Mouse (Mus musculus): ENCODE data around the gene Adgrf4. TPM values are rescaled to one million over a fixed set of nuclear protein-coding genes. Genes with fewer than 3 reads are reported as not detected.

Adgrf4 gene
- 0.15 and 0.25 TPM in 2 replicates for polyA plus RNA-seq (2015; fragmentation: Nextera tagmentation; extraction: Ambion mirVana)

- Histone ChIP-seq H3K9me3 (no peaks in the 10 kb centered on the region), H3K4me2 (no peak within 1 kb of the TSS), H3K27ac (no peak within 1 kb of the TSS), H3K36me3 (replicated peaks) (no peaks in the 10 kb centered on the region), H3K4me1 (no peaks in the 10 kb centered on the region), H3K27me3 (replicated peaks) (no peaks in the 10 kb centered on the region), H3K9ac (no peak within 1 kb of the TSS), H3K4me3 (no peak within 1 kb of the TSS)
- WGBS = 91% methylated on average over 10 of the region's 10 CpGs
- ATAC-seq (replicated peaks) = no peak
Measured at GRCm38 (mm10) chr17:42692136-42692535, at the start of gene Adgrf4. Gene Adgrf4 (minus strand): TSS chr17:42692284.

- no peak within 1 kb of the TSS for H3K4me2 ChIP-seq
- no peak for ATAC-seq (replicated peaks)
- 39% methylated on average over 7 of the region's 7 CpGs for WGBS
Measured at GRCm38 (mm10) chr17:42741801-42742217, 49.7 kb upstream of the Adgrf4 start, which contains the start of gene Adgrf2. Gene Adgrf2 (minus strand): TSS chr17:42742179.

GRCm38 (mm10) chr17:42738794-42739193 lies 46.7 kb upstream of the Adgrf4 start:
- 87% methylated on average over 6 of the region's 6 CpGs for WGBS
- no peak for ATAC-seq (replicated peaks)

More at GRCm38 (mm10) chr17:42741801-42742217, 49.7 kb upstream of the Adgrf4 start, which contains the start of gene Adgrf2:
- H3K36me3 ChIP-seq (replicated peaks) = no peaks in the 10 kb centered on the region
- H3K4me3 ChIP-seq = no peak within 1 kb of the TSS
- H3K27me3 ChIP-seq (replicated peaks) = no peaks in the 10 kb centered on the region
- no peaks in the 10 kb centered on the region for H3K4me1 ChIP-seq
- H3K9ac ChIP-seq = no peak within 1 kb of the TSS
- no peak within 1 kb of the TSS for H3K27ac ChIP-seq
- H3K9me3 ChIP-seq = no peaks in the 10 kb centered on the region

GRCm38 (mm10) chr17:42717161-42717560 lies 25.1 kb upstream of the Adgrf4 start:
- 56% methylated on average over 3 of the region's 3 CpGs for WGBS
- H3K36me3 ChIP-seq (replicated peaks) = no peaks in the 10 kb centered on the region
- no peak overlapping the region for H3K4me3 ChIP-seq
- H3K9ac ChIP-seq = no peak overlapping the region
- no peak overlapping the region for H3K27ac ChIP-seq
- no peak for ATAC-seq (replicated peaks)
- H3K4me1 ChIP-seq = no peaks in the 10 kb centered on the region
- H3K9me3 ChIP-seq = no peaks in the 10 kb centered on the region
- no peak overlapping the region for H3K4me2 ChIP-seq
- H3K27me3 ChIP-seq (replicated peaks) = no peaks in the 10 kb centered on the region

More at GRCm38 (mm10) chr17:42738794-42739193, 46.7 kb upstream of the Adgrf4 start:
- Histone ChIP-seq H3K9ac (no peak overlapping the region), H3K27me3 (replicated peaks) (no peaks in the 10 kb centered on the region), H3K4me1 (no peaks in the 10 kb centered on the region), H3K9me3 (no peaks in the 10 kb centered on the region), H3K36me3 (replicated peaks) (no peaks in the 10 kb centered on the region), H3K27ac (no peak overlapping the region), H3K4me2 (no peak overlapping the region), H3K4me3 (no peak overlapping the region)

- Histone ChIP-seq H3K9ac (no peak overlapping the region), H3K27me3 (replicated peaks) (no peaks in the 10 kb centered on the region), H3K27ac (no peak overlapping the region), H3K36me3 (replicated peaks) (no peaks in the 10 kb centered on the region), H3K9me3 (no peaks in the 10 kb centered on the region), H3K4me3 (no peak overlapping the region), H3K4me1 (no peaks in the 10 kb centered on the region), H3K4me2 (no peak overlapping the region)
- no peak for ATAC-seq (replicated peaks)
- WGBS = 94% methylated on average over 7 of the region's 7 CpGs
Measured at GRCm38 (mm10) chr17:42714991-42715390, 22.9 kb upstream of the Adgrf4 start.

GRCm38 (mm10) chr17:42710717-42711116 lies 18.6 kb upstream of the Adgrf4 start:
- H3K36me3 ChIP-seq (replicated peaks) = no peaks in the 10 kb centered on the region
- H3K9ac ChIP-seq = no peak overlapping the region
- 90% methylated on average over 7 of the region's 7 CpGs for WGBS
- no peak for ATAC-seq (replicated peaks)
- H3K4me2 ChIP-seq = no peak overlapping the region
- H3K27me3 ChIP-seq (replicated peaks) = no peaks in the 10 kb centered on the region
- H3K27ac ChIP-seq = no peak overlapping the region
- H3K4me1 ChIP-seq = no peaks in the 10 kb centered on the region
- no peaks in the 10 kb centered on the region for H3K9me3 ChIP-seq
- H3K4me3 ChIP-seq = no peak overlapping the region

- 89% methylated on average over 4 of the region's 4 CpGs for WGBS
- H3K27me3 ChIP-seq (replicated peaks) = no peaks in the 10 kb centered on the region
Measured at GRCm38 (mm10) chr17:42705611-42706010, 13.5 kb upstream of the Adgrf4 start.

GRCm38 (mm10) chr17:42702198-42702597 lies 10.1 kb upstream of the Adgrf4 start:
- 92% methylated on average over 9 of the region's 9 CpGs for WGBS
- Histone ChIP-seq H3K36me3 (replicated peaks) (no peaks in the 10 kb centered on the region), H3K4me1 (no peaks in the 10 kb centered on the region), H3K9me3 (no peaks in the 10 kb centered on the region), H3K27me3 (replicated peaks) (no peaks in the 10 kb centered on the region), H3K4me2 (no peak overlapping the region), H3K9ac (no peak overlapping the region), H3K27ac (no peak overlapping the region), H3K4me3 (no peak overlapping the region)
- no peak for ATAC-seq (replicated peaks)

More at GRCm38 (mm10) chr17:42705611-42706010, 13.5 kb upstream of the Adgrf4 start:
- Histone ChIP-seq H3K4me3 (no peak overlapping the region), H3K27ac (no peak overlapping the region), H3K9me3 (no peaks in the 10 kb centered on the region), H3K4me2 (no peak overlapping the region), H3K36me3 (replicated peaks) (no peaks in the 10 kb centered on the region), H3K9ac (no peak overlapping the region), H3K4me1 (no peaks in the 10 kb centered on the region)
- ATAC-seq (replicated peaks) = no peak

- H3K9me3 ChIP-seq = no peaks in the 10 kb centered on the region
- no peak overlapping the region for H3K4me3 ChIP-seq
- H3K27ac ChIP-seq = no peak overlapping the region
- no peaks in the 10 kb centered on the region for H3K36me3 ChIP-seq (replicated peaks)
- no peak for ATAC-seq (replicated peaks)
- no peaks in the 10 kb centered on the region for H3K4me1 ChIP-seq
- H3K4me2 ChIP-seq = no peak overlapping the region
- 90% methylated on average over 4 of the region's 4 CpGs for WGBS
- H3K27me3 ChIP-seq (replicated peaks) = no peaks in the 10 kb centered on the region
- H3K9ac ChIP-seq = no peak overlapping the region
Measured at GRCm38 (mm10) chr17:42694730-42695129, 2.6 kb upstream of the Adgrf4 start.

- no peak for ATAC-seq (replicated peaks)
- Histone ChIP-seq H3K36me3 (replicated peaks) (no peaks in the 10 kb centered on the region), H3K9ac (no peak overlapping the region), H3K4me3 (no peak overlapping the region), H3K27me3 (replicated peaks) (no peaks in the 10 kb centered on the region), H3K27ac (no peak overlapping the region), H3K4me1 (no peaks in the 10 kb centered on the region), H3K4me2 (no peak overlapping the region), H3K9me3 (no peaks in the 10 kb centered on the region)
- 90% methylated on average over 8 of the region's 8 CpGs for WGBS
Measured at GRCm38 (mm10) chr17:42690531-42690930, 1.6 kb downstream of the Adgrf4 start.

GRCm38 (mm10) chr17:42658634-42659422 lies 33.3 kb downstream of the Adgrf4 start:
- Histone ChIP-seq H3K4me3 (no peak overlapping the region), H3K9ac (no peak overlapping the region), H3K27ac (no peak overlapping the region), H3K9me3 (no peaks in the 10 kb centered on the region), H3K27me3 (replicated peaks) (no peaks in the 10 kb centered on the region), H3K4me2 (peak overlapping the region; percentile 38), H3K36me3 (replicated peaks) (no peaks in the 10 kb centered on the region), H3K4me1 (peaks cover 2% of the 10 kb centered on the region; the same call in 1 of the 2 replicates)
- ATAC-seq (replicated peaks) = peak; percentile 97
- 27% methylated on average over 14 of the region's 14 CpGs for WGBS

- Histone ChIP-seq H3K4me3 (no peak overlapping the region), H3K36me3 (replicated peaks) (no peaks in the 10 kb centered on the region)
- 85% methylated on average over 3 of the region's 3 CpGs for WGBS
Measured at GRCm38 (mm10) chr17:42643416-42643815, 48.7 kb downstream of the Adgrf4 start.

GRCm38 (mm10) chr17:42630206-42630605 lies 61.9 kb downstream of the Adgrf4 start:
- Histone ChIP-seq H3K4me3 (no peak overlapping the region), H3K27me3 (replicated peaks) (no peaks in the 10 kb centered on the region), H3K27ac (no peak overlapping the region), H3K4me2 (no peak overlapping the region), H3K36me3 (replicated peaks) (no peaks in the 10 kb centered on the region), H3K4me1 (no peaks in the 10 kb centered on the region), H3K9me3 (no peaks in the 10 kb centered on the region), H3K9ac (no peak overlapping the region)
- no peak for ATAC-seq (replicated peaks)
- 100% methylated on average over 2 of the region's 2 CpGs for WGBS

More at GRCm38 (mm10) chr17:42643416-42643815, 48.7 kb downstream of the Adgrf4 start:
- Histone ChIP-seq H3K27me3 (replicated peaks) (no peaks in the 10 kb centered on the region), H3K9me3 (no peaks in the 10 kb centered on the region), H3K9ac (no peak overlapping the region), H3K4me2 (no peak overlapping the region), H3K27ac (no peak overlapping the region), H3K4me1 (no peaks in the 10 kb centered on the region)
- no peak for ATAC-seq (replicated peaks)

Data from midbrain, embryonic 15.5 days (tissue).